Mouse (Mus musculus) olfactory bulb, adult 2 months (tissue): ENCODE measurements around the gene Rsf1. TPM values are rescaled to one million over a fixed set of nuclear protein-coding genes. Genes with fewer than 3 reads are reported as not detected.

Experiments used
- H3K27ac ChIP-seq: fragments of 200-500 bp; 2 replicates; pipeline ENCODE4 v1.5.1; 2012; ENCODE audit warnings: low read depth, low read length; ENCODE audit not compliant: insufficient read depth
- H3K4me1 ChIP-seq: fragments of 200-500 bp; 2 replicates; pipeline ENCODE4 v1.6.1; 2012; ENCODE audit warnings: low read length; ENCODE audit not compliant: control insufficient read depth, insufficient read depth
- H3K4me3 ChIP-seq: fragments of 200-500 bp; 2 replicates; pipeline ENCODE4 v1.5.1; 2012; ENCODE audit warnings: mild to moderate bottlenecking, low read depth, low read length, moderate library complexity; ENCODE audit not compliant: insufficient read depth
- CTCF ChIP-seq: fragments of 200-500 bp; IDR thresholded peaks from 2 replicates; pipeline ENCODE4 v1.5.1; 2012; ENCODE audit warnings: low read depth, mild to moderate bottlenecking, low read length, moderate library complexity; ENCODE audit not compliant: insufficient read depth
- POLR2A ChIP-seq: fragments of 200-500 bp; IDR thresholded peaks from 2 replicates; pipeline ENCODE4 v1.6.1; 2012; ENCODE audit warnings: mild to moderate bottlenecking, low read depth, low read length, moderate library complexity; ENCODE audit not compliant: insufficient read depth
- WGBS: fragments of 180-500 bp; shearing (Covaris S2); methylation state at CpG from one replicate; pipeline ENCODE4 v1.1.7; 2018; 5-methylcytosine and 5-hydroxymethylcytosine counted together
- polyA plus RNA-seq: library from polyadenylated mRNA; stranded (reverse); fragments of >200 nt; gene quantifications from 2 replicates; pipeline ENCODE4 v1.2.4, GENCODE M21; 2012; ENCODE audit warnings: low replicate concordance; ENCODE audit not compliant: missing spikeins, insufficient read depth, insufficient read length

The Rsf1 gene
- polyA plus RNA-seq, 1 experiment: 122 TPM

- WGBS: 96% methylated on average over 5 of the region's 5 CpGs
- Histone ChIP-seq H3K4me1 (no peaks in the 10 kb centered on the region), H3K4me3 (no peak overlapping the region), H3K27ac (no peak overlapping the region)
- TF ChIP-seq CTCF (no peak), POLR2A (no peak)
These were observed 41.7 kb downstream of the Rsf1 start for GRCm38 (mm10) chr7:97621346-97621745.

- no peak for TF ChIP-seq POLR2A
- TF ChIP-seq CTCF: no peak
These were observed 43.0 kb downstream of the Rsf1 start for GRCm38 (mm10) chr7:97622676-97623075.

GRCm38 (mm10) chr7:97623402-97623801 lies 43.7 kb downstream of the Rsf1 start:
- Histone ChIP-seq H3K4me1 (no peaks in the 10 kb centered on the region), H3K27ac (no peak overlapping the region), H3K4me3 (no peak overlapping the region)
- no peak for TF ChIP-seq CTCF
- no peak for TF ChIP-seq POLR2A

More at GRCm38 (mm10) chr7:97622676-97623075, 43.0 kb downstream of the Rsf1 start:
- WGBS: 98% methylated on average over 1 of the region's 1 CpGs
- Histone ChIP-seq H3K4me1 (no peaks in the 10 kb centered on the region), H3K4me3 (no peak overlapping the region), H3K27ac (no peak overlapping the region)

GRCm38 (mm10) chr7:97629351-97629750 lies 49.7 kb downstream of the Rsf1 start:
- WGBS: 51% methylated on average over 2 of the region's 2 CpGs
- H3K4me3 ChIP-seq: no peak overlapping the region
- 0 out of 2 replicates have a peak, but pooled peaks cover 2% of the 10 kb centered on the region for H3K4me1 ChIP-seq
- no peak for TF ChIP-seq CTCF
- no peak overlapping the region for H3K27ac ChIP-seq

- Histone ChIP-seq H3K4me3 (no peak overlapping the region), H3K27ac (no peak overlapping the region), H3K4me1 (0 out of 2 replicates have a peak, but pooled peaks cover 2% of the 10 kb centered on the region)
- WGBS: 52% methylated on average over 2 of the region's 2 CpGs
- TF ChIP-seq CTCF: no peak
- no peak for TF ChIP-seq POLR2A
These were observed 51.6 kb downstream of the Rsf1 start for GRCm38 (mm10) chr7:97631290-97631689.

GRCm38 (mm10) chr7:97632897-97633296 lies 53.2 kb downstream of the Rsf1 start:
- 0 out of 2 replicates have a peak, but pooled peaks cover 2% of the 10 kb centered on the region for H3K4me1 ChIP-seq
- H3K4me3 ChIP-seq: no peak overlapping the region
- WGBS: 80% methylated on average over 1 of the region's 1 CpGs
- TF ChIP-seq CTCF (no peak), POLR2A (no peak)
- no peak overlapping the region for H3K27ac ChIP-seq

- no peak overlapping the region for H3K27ac ChIP-seq
- no peak for TF ChIP-seq POLR2A
- TF ChIP-seq CTCF: no peak
- no peaks in the 10 kb centered on the region; the same call in 1 of the 2 replicates for H3K4me1 ChIP-seq
- 67% methylated on average over 3 of the region's 3 CpGs for whole genome bisulfite sequencing
- H3K4me3 ChIP-seq: no peak overlapping the region
These were observed 65.4 kb downstream of the Rsf1 start for GRCm38 (mm10) chr7:97645060-97645459.

GRCm38 (mm10) chr7:97647656-97648055 lies 68.0 kb downstream of the Rsf1 start:
- 90% methylated on average over 5 of the region's 5 CpGs for WGBS
- Histone ChIP-seq H3K4me3 (no peak overlapping the region), H3K27ac (no peak overlapping the region), H3K4me1 (no peaks in the 10 kb centered on the region; the same call in 1 of the 2 replicates)
- TF ChIP-seq CTCF (no peak), POLR2A (no peak)

GRCm38 (mm10) chr7:97650729-97651128 lies 71.0 kb downstream of the Rsf1 start:
- Histone ChIP-seq H3K4me1 (no peaks in the 10 kb centered on the region; the same call in 1 of the 2 replicates), H3K4me3 (no peak overlapping the region), H3K27ac (no peak overlapping the region)
- WGBS: 92% methylated on average over 4 of the region's 4 CpGs
- TF ChIP-seq CTCF (no peak), POLR2A (no peak)

- H3K4me3 ChIP-seq: no peak overlapping the region
- no peaks in the 10 kb centered on the region for H3K4me1 ChIP-seq
- TF ChIP-seq POLR2A: no peak
- no peak for TF ChIP-seq CTCF
- WGBS: 85% methylated on average over 6 of the region's 6 CpGs
- H3K27ac ChIP-seq: no peak overlapping the region
These were observed 76.5 kb downstream of the Rsf1 start for GRCm38 (mm10) chr7:97656144-97656543.
